8 mouse cellular contexts compared by ENCODE assay signal in genomic region chr5:3646539-3646938, GRCm38 (mm10). TPM values are rescaled to one million over a fixed set of nuclear protein-coding genes. Genes with fewer than 3 reads are reported as not detected.
DNase-seq lines count a peak whose midpoint lies in the region; ATAC-seq and TF ChIP-seq lines count a peak whose summit lies in the region.

No protein-coding gene starts in this region.

- no peaks in the 10 kb centered on the region for H3K79me2 ChIP-seq in heart, adult 2 months (replicated peaks; ENCODE audit: control insufficient read depth, insufficient read depth, low read length)

- no peak for DNase-seq in heart, adult 2 months
- DNase-seq in heart, postnatal 25 days (ENCODE audit: low spot score), result no peak
- DNase-seq in G1E (ENCODE audit: low spot score), result no peak
- DNase-seq in right cerebral cortex, adult 18-20 months, result no peak
- no peak for DNase-seq in spleen, postnatal 4 days (ENCODE audit: low spot score in 2 of 2)
- no peak for DNase-seq in urinary bladder, postnatal 10 days (ENCODE audit: low spot score)

- no peak for ATAC-seq in G1E (ENCODE audit: extremely low read depth, insufficient number of reproducible peaks, low FRiP score, poor library complexity, severe bottlenecking)
- no peak for ATAC-seq in heart, embryonic 13.5 days (ENCODE audit: extremely low read depth, insufficient number of reproducible peaks, low FRiP score, low TSS enrichment)
- ATAC-seq in liver, embryonic 15.5 days (ENCODE audit: insufficient read depth), result no peak

- TF ChIP-seq POLR2A in heart, adult 2 months (IDR thresholded peaks at IDR 0.05; ENCODE audit: insufficient read depth, low read depth, low read length), result no peak

- intact Hi-C loops in heart, adult 2 months (cut with DNase I), result loop anchor here (2.0 kb wide), 1 partner anchor 156 kb away; the partner anchor contains the start of genes Ankib1 and Krit1
- intact Hi-C loops in heart, postnatal 25 days (cut with DNase I), result loop anchor here (2.0 to 5.0 kb wide), 2 partner anchors 156 to 546 kb away; partner anchors contain the start of genes Ankib1, Krit1 and Mterf1b

- H3K27me3 ChIP-seq in heart, adult 2 months (ENCODE audit: control insufficient read depth, insufficient read depth, low read length), result no peaks in the 10 kb centered on the region
- no peaks in the 10 kb centered on the region for H3K27me3 ChIP-seq in G1E (ENCODE audit: insufficient read depth, low read length)
- H3K27me3 ChIP-seq in heart, embryonic 13.5 days (replicated peaks), result no peaks in the 10 kb centered on the region
- H3K27me3 ChIP-seq in liver, embryonic 15.5 days, result no peaks in the 10 kb centered on the region

- no peaks in the 10 kb centered on the region for H3K9me3 ChIP-seq in G1E (replicated peaks)
- no peaks in the 10 kb centered on the region for H3K9me3 ChIP-seq in heart, embryonic 13.5 days
- H3K9me3 ChIP-seq in liver, embryonic 15.5 days (replicated peaks), result no peaks in the 10 kb centered on the region

- peak overlapping the region; percentile 91; the same call in 1 of the 2 replicates for H3K27ac ChIP-seq in heart, adult 2 months
- H3K27ac ChIP-seq in heart, embryonic 13.5 days (replicated peaks), result 0 out of 2 replicates have a peak overlapping the region, but pooled peaks have one; percentile 36
- peak overlapping the region; percentile 14; the same call in 1 of the 2 replicates for H3K27ac ChIP-seq in liver, embryonic 15.5 days (replicated peaks)

- peaks cover 2% of the 10 kb centered on the region for H3K4me1 ChIP-seq in heart, adult 2 months (ENCODE audit: control insufficient read depth, insufficient read depth, low read length)
- H3K4me1 ChIP-seq in G1E (ENCODE audit: insufficient read depth, low read depth, low read length), result peaks cover 34% of the 10 kb centered on the region
- H3K4me1 ChIP-seq in heart, embryonic 13.5 days, result peaks cover 18% of the 10 kb centered on the region
- H3K4me1 ChIP-seq in liver, embryonic 15.5 days (replicated peaks), result peaks cover 20% of the 10 kb centered on the region

- 0 out of 2 replicates have a peak overlapping the region, but pooled peaks have one; percentile 31 for H3K9ac ChIP-seq in heart, adult 2 months (ENCODE audit: low read depth, low read length)
- H3K9ac ChIP-seq in heart, embryonic 13.5 days, result peak overlapping the region; percentile 97
- peak overlapping the region; percentile 88 for H3K9ac ChIP-seq in liver, embryonic 15.5 days

- H3K36me3 ChIP-seq in heart, adult 2 months (ENCODE audit: control insufficient read depth, insufficient read depth, low read length), result peaks cover 4% of the 10 kb centered on the region
- H3K36me3 ChIP-seq in G1E (replicated peaks), result peaks cover 37% of the 10 kb centered on the region
- H3K36me3 ChIP-seq in heart, embryonic 13.5 days, result peaks cover 38% of the 10 kb centered on the region
- H3K36me3 ChIP-seq in liver, embryonic 15.5 days (replicated peaks), result peaks cover 30% of the 10 kb centered on the region

- no peak for TF ChIP-seq CTCF in heart, adult 2 months (IDR thresholded peaks at IDR 0.05)
- no peak for TF ChIP-seq CTCF in G1E (IDR thresholded peaks at IDR 0.05; ENCODE audit: low read depth, low read length)

- WGBS in heart, adult 2 months, result 22% methylated on average over 6 of the region's 6 CpGs
- 26% methylated on average over 6 of the region's 6 CpGs for WGBS in heart, embryonic 13.5 days
- WGBS in liver, embryonic 15.5 days (ENCODE audit: insufficient replicate concordance), result 21% methylated on average over 6 of the region's 6 CpGs

- peak overlapping the region; percentile 87 for H3K4me2 ChIP-seq in heart, embryonic 13.5 days
- peak overlapping the region; percentile 85 for H3K4me2 ChIP-seq in liver, embryonic 15.5 days

- TF ChIP-seq EP300 in heart, adult 2 months (IDR thresholded peaks at IDR 0.05; ENCODE audit: insufficient read depth, low read depth, low read length), result no peak

- H3K4me3 ChIP-seq in heart, adult 2 months, result peak overlapping the region; percentile 94
- H3K4me3 ChIP-seq in G1E (ENCODE audit: low read depth, low read length), result peak overlapping the region; percentile 94
- H3K4me3 ChIP-seq in heart, embryonic 13.5 days, result peak overlapping the region; percentile 99
- peak overlapping the region; percentile 99 for H3K4me3 ChIP-seq in liver, embryonic 15.5 days (replicated peaks)

RNA-seq across cellular contexts. Expression of gene Tmbim7, which starts 4.4 kb away (rescaled TPM):
- not detected for total RNA-seq in heart, adult 2 months (2021)
- 0.14 and 0.15 TPM in 2 replicates for polyA plus RNA-seq in heart, adult 2 months (2012; rRNA removed)
- total RNA-seq in heart, postnatal 25 days (2021), result not detected
- total RNA-seq in G1E (2014; fragmentation: Nextera tagmentation) (not detected in 2 replicates), G1E (2017) (not detected in 2 replicates)
- not detected in 2 replicates for polyA plus RNA-seq in G1E (2012)
- polyA plus RNA-seq in heart, embryonic 13.5 days (2015; fragmentation: Nextera tagmentation; extraction: Ambion mirVana), result not detected in 2 replicates
- not detected in 2 replicates for polyA plus RNA-seq in liver, embryonic 15.5 days (2015; fragmentation: Nextera tagmentation; extraction: Ambion mirVana)

RNA-seq across cellular contexts. Expression of gene Gatad1, which starts 10.4 kb away (rescaled TPM):
- total RNA-seq in heart, adult 2 months (2021), result 10 to 100 TPM; 89.7 to 97.6 TPM
- 58.8 and 117 TPM in 2 replicates for polyA plus RNA-seq in heart, adult 2 months (2012; rRNA removed)
- total RNA-seq in heart, postnatal 25 days (2021), result 10 to 100 TPM; 95.4 to 98.0 TPM
- total RNA-seq in G1E (2014; fragmentation: Nextera tagmentation), result 202 and 212 TPM in 2 replicates
- total RNA-seq in G1E (2017), result 202 and 227 TPM in 2 replicates
- 60.2 and 81.6 TPM in 2 replicates for polyA plus RNA-seq in G1E (2012)
- polyA plus RNA-seq in heart, embryonic 13.5 days (2015; fragmentation: Nextera tagmentation; extraction: Ambion mirVana), result 55.7 and 60.8 TPM in 2 replicates
- 19.8 and 22.6 TPM in 2 replicates for polyA plus RNA-seq in liver, embryonic 15.5 days (2015; fragmentation: Nextera tagmentation; extraction: Ambion mirVana)

RNA-seq across cellular contexts. Expression of gene Rbm48, which starts 50.2 kb away (rescaled TPM):
- 1 to 10 TPM; 3.5 to 5.0 TPM for total RNA-seq in heart, adult 2 months (2021)
- 2.8 and 5.5 TPM in 2 replicates for polyA plus RNA-seq in heart, adult 2 months (2012; rRNA removed)
- 1 to 10 TPM; 4.8 to 6.5 TPM for total RNA-seq in heart, postnatal 25 days (2021)
- total RNA-seq in G1E (2014; fragmentation: Nextera tagmentation), result 21.6 and 60.5 TPM in 2 replicates
- total RNA-seq in G1E (2017), result 28.9 and 38.8 TPM in 2 replicates
- polyA plus RNA-seq in G1E (2012), result 2.8 and 4.0 TPM in 2 replicates
- polyA plus RNA-seq in heart, embryonic 13.5 days (2015; fragmentation: Nextera tagmentation; extraction: Ambion mirVana), result 8.3 and 8.8 TPM in 2 replicates
- 4.9 and 5.6 TPM in 2 replicates for polyA plus RNA-seq in liver, embryonic 15.5 days (2015; fragmentation: Nextera tagmentation; extraction: Ambion mirVana)

RNA-seq across cellular contexts. Expression of gene Pex1, which starts 50.7 kb away (rescaled TPM):
- total RNA-seq in heart, adult 2 months (2021), result 1 to 10 TPM; 8.8 to 9.3 TPM
- 5.4 and 7.5 TPM in 2 replicates for polyA plus RNA-seq in heart, adult 2 months (2012; rRNA removed)
- 1 to 10 TPM; 8.8 to 10.0 TPM for total RNA-seq in heart, postnatal 25 days (2021)
- total RNA-seq in G1E (2014; fragmentation: Nextera tagmentation), result 34.4 and 48.0 TPM in 2 replicates
- total RNA-seq in G1E (2017), result 27.4 and 29.0 TPM in 2 replicates
- 3.9 and 4.9 TPM in 2 replicates for polyA plus RNA-seq in G1E (2012)
- polyA plus RNA-seq in heart, embryonic 13.5 days (2015; fragmentation: Nextera tagmentation; extraction: Ambion mirVana), result 9.7 and 13.0 TPM in 2 replicates
- polyA plus RNA-seq in liver, embryonic 15.5 days (2015; fragmentation: Nextera tagmentation; extraction: Ambion mirVana), result 4.8 and 5.4 TPM in 2 replicates

Comparison
In these comparisons a context has a peak if more than half of its experiments do, and no peak if none do; other contexts are left out.
1. H3K27ac ChIP-seq: peak in every context shown above with its lines; median percentile 91 in heart, adult 2 months; 36 in heart, embryonic 13.5 days; 14 in liver, embryonic 15.5 days.
2. H3K9ac ChIP-seq: peak in every context shown above with its lines; median percentile 97 in heart, embryonic 13.5 days; 88 in liver, embryonic 15.5 days; 31 in heart, adult 2 months.